Mouse (Mus musculus) telencephalon, adult 2 months (tissue): ENCODE measurements at regions not wholly inside any gene's neighbourhood (a gene's known extent, or its start where the extent isn't known, plus 50 kb on each side); places are given as distances from the start of the nearest gene placed in this dataset.
"Not testable (repeated sequence)": the region's sequence is repeated elsewhere in the genome, so short reads cannot be mapped to it uniquely, and the experiment has no call there.

ENCODE experiments used
- DNase-seq: peaks from one replicate; pipeline ENCODE4 v3.0.0-alpha.2; 2011; ENCODE audit warnings: low read depth, low spot score

DNA sequence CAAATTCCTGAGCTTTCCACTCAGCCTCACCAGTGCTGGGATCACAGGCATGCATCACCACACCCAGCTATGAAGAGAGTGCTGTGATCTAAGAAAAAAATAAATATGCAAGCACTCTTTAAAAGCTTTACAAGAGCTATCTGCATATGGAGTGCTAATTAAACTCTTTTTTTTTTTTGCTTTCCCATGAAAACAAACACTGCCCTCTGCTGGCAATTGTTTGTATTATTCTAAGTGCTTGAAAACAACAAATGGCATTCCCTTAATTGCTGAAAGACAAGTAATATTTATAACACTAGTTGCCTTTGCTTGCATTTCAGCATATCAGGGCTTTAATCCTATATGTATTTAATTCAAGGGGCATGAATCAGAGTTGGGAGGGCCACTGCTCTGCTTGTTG, 91.8 kb downstream of the 5730507C01Rik start:
- peak; percentile 2 for DNase-seq

DNA sequence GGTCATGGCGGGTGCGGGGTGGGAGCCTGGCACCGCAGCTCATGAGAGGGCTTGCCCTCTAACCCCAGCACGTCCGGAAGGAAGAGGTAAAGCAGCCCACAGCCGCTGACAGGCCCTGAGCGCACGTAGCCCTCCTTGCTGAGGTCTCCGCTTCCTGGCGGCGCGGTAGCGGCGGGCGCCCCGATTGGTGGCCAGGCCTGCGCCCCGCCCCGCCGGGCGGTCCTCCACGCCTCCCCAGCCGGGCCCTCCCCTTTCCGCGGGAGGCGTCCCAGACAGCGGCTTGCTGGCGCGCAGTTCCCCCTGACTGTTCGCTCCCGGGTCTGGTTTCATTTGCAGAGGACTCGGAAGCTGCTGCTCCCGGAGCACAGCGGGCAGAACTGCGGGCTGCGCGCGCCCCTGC, 95.5 kb downstream of the 5730507C01Rik start:
- peak; percentile 12 for DNase-seq

DNA sequence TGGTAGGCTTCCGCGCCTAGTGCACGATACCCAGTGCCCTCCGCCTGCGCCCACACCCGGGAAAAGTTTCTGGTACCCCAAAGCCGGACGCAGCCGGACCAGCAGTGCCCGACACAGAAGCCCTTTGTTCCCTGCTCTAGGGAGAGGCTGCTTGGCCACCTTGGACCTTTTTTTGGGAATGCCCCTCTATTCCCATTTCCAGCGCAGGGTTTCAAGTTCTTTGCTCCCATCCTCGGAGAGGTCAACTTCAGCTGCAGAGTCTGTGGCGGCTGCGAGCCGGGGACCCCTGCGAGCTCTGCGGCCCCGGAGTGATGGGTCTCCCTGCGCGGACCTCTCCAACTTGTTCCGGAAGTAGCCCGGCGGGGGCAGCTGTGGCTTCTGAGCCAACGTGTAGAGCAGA, 96.3 kb downstream of the 5730507C01Rik start:
- not testable (repeated sequence) for DNase-seq
